Mouse (Mus musculus): ENCODE measurements around the gene Tjp3.

DNA sequence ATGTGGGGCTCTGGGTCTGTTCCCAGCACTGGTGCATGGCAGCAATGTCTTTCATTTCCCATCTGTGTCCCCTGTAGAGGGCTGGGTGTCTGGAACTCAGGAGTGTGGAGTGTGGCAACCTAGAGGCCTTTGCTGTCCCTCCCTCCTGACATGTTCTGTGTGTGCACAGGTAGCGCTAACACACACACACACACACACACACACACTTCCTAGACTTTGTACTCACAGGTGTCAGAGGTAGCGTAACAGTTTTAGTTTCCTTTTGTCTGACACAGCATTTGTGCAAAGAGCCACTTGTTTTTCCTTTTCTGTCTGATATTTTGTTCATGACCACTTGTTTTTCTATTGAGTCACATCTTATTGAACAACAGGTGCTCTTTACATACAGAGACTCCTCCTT, 43.6 kb downstream of the Tjp3 start:
- TF ChIP-seq CTCF (IDR thresholded peaks at IDR 0.05; ENCODE audit: control insufficient read depth, insufficient read depth, low read length) = no peak
- TF ChIP-seq POLR2A (IDR thresholded peaks at IDR 0.05; ENCODE audit: borderline replicate concordance, control insufficient read depth, low read depth, low read length) = no peak

Measured in bone marrow, adult 2 months (tissue).